Mouse (Mus musculus) CD8-positive naive resting alpha-beta T cell, adult 2 months (primary cell): ENCODE data around the gene Fus.
"Not testable (repeated sequence)": the region's sequence is repeated elsewhere in the genome, so short reads cannot be mapped to it uniquely, and the experiment has no call there.

Source experiments
- DNase-seq, 2 experiments: peaks; one replicate each; pipeline ENCODE4 v3.0.0; 2022; ENCODE audit warnings: low read depth in 2 of 2, low spot score in 2 of 2

Fus gene

GRCm38 (mm10) chr7:128004487-128005362 is 37.5 kb downstream of the Fus start:
- DNase-seq: no peak

DNA sequence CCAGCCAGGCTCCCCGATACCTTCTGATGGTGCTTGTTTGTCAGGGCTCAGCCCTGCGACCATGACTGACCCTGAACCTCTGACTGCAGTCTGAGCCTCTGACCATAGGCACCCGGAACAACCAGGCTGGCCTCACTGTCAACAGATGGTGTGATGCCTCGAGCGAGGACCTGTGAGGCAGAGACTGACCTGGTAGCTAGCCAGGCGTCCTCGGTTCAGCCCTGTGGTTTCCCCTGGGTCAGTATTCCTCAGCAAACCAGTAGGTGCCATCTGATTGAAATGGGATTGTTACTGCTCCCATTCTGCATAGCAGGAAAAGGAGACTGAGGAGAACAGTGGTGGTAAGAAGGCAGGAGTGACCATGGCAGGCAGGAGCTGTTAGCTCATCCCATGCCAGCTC is 38.9 kb downstream of the Fus start:
- no peak for DNase-seq

DNA sequence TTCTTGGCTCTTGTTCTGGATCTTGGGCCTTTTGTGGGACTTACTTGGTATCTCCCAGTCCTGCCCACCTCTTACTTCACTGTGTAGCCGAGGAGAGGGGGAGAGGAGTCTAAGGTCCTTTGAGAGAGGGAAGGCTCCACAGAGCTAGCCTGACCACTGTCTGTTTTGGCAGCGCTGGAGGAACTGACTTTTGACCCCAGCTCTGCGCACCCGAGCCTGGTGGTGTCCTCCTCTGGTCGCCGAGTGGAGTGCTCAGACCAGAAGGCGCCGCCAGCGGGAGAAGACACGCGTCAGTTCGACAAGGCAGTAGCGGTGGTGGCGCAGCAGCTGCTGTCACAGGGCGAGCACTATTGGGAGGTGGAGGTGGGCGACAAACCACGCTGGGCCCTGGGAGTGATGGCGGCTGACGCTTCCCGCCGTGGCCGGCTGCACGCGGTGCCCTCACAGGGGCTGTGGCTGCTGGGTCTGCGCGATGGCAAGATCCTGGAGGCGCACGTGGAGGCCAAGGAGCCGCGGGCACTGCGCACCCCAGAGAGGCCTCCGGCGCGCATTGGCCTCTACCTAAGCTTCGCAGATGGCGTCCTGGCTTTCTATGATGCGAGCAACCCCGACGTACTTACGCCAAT is 42.6 kb downstream of the Fus start:
- no peak for DNase-seq

GRCm38 (mm10) chr7:128012136-128012780 is 45.0 kb downstream of the Fus start:
- no peak for DNase-seq

DNA sequence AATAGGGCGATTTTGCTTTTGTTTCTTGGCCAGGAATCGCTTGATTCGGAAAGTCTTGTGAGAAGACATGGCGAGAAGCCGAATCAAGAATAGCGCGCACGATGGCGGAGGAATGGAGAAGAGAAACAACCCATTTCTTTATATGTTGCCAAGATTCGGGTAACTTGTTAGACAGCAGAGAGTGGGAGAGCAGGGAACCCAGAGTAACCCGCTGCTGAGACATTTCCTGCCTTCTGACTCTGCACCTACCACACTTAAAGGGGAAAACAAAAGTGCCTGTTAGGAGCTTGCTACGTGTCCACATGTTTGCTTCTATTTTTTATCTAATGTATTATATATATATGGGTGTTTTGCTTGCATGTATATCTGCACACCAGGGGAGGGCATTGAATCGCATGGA is 45.9 kb downstream of the Fus start:
- DNase-seq: no peak

- not testable (repeated sequence) for DNase-seq
Measured at GRCm38 (mm10) chr7:128016134-128016533, 48.9 kb downstream of the Fus start.

- no peak for DNase-seq
Measured at GRCm38 (mm10) chr7:128016650-128017049, 49.4 kb downstream of the Fus start.

DNA sequence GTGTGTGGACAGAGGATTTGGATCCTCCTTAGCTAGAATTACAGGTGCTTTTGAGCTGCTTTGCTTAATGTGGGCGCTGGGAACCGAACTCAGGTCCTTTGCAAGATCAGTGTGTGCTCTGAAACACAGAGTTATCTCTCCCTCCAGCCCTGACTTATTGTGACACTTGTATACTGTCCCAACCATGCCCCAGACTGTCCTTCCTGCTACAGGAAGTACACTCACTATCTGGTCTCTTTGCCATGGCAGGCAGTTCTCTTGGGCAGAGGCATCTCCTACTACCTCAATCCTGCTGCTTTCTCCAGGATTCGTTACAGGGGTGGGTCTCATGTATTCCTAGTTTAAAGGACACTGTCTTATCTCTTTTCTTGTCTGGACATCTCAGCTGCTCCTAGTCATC is 51.0 kb downstream of the Fus start:
- DNase-seq: no peak

DNA sequence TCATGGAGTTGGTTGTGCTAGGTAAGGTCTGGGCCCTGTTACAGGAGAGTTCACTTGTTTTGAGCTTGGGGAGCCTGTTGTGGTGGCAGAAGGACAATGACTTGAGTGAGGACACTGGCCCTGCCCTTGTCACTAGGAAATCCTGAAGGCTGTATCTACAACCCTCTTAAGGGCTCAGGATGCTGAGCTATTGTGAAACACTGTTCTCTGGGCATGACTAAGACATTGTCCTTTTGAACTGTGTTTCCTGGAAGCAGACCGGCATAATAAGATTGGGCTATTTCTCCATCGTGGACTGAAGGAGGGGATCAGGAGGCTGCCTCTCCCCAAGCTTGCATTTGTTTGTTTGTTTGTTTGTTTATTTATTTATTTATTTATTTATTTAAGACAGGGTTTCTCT is 51.9 kb downstream of the Fus start:
- DNase-seq: no peak

DNA sequence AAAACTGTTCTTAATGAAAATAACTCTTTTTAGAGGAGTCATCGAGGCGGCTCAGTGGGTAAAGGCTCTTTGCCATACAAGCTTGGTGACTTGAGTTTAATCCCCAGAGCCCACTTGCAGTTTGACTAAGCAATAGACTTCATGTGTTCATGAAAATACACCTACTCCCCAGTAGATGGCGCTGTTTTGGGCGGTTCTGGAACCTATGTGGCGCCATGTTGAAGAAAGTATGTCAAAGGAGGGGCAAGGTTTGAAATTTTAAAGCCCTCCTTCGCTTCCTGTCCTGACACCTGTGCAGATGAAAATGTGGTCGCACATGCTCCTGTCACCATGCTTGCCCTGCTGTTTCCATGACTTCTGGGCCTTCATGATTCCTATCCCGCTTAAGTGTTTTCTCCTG is 55.7 kb downstream of the Fus start:
- peak; percentile 24 to 34 for DNase-seq

DNA sequence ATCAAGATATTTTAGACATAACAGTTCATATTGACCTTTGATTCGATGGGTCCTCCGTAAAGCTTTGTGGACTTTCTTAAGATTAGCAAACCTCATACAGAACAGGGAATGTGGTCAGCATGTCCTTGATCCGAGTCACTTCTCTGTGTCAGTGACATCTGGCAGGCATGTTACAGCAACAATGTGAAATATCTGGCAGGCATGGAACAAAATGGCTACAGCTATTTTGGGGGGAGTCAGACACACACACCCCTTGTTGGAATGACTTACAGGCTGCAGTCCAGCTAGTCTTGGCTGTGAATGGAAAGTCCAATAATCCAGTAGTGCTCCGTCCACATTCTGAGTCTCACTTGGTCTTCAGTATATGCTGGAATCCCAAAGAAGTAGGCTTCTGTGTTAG is 56.3 kb downstream of the Fus start:
- DNase-seq: no peak

GRCm38 (mm10) chr7:128024364-128024763 is 57.1 kb downstream of the Fus start:
- no peak for DNase-seq

GRCm38 (mm10) chr7:128024932-128025331 is 57.7 kb downstream of the Fus start:
- no peak for DNase-seq

DNA sequence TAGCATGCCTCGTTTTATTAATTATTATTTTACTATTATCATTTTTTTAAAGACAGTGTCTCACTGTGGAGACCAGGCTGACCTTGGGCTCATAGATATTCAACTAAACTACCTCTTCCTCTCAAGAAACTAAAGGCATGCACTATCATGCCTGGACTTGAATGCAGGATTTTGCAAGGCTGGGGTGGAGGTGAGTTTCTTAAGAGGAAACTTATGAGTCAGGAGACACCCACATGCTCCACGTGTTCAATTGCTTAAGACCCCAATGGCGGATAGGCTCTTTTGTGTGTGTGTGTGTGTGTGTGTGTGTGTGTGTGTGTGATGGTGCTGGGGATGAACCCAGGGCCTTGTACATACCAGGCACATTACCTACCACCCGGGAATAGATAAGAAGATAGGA is 58.1 kb downstream of the Fus start:
- no peak for DNase-seq

DNA sequence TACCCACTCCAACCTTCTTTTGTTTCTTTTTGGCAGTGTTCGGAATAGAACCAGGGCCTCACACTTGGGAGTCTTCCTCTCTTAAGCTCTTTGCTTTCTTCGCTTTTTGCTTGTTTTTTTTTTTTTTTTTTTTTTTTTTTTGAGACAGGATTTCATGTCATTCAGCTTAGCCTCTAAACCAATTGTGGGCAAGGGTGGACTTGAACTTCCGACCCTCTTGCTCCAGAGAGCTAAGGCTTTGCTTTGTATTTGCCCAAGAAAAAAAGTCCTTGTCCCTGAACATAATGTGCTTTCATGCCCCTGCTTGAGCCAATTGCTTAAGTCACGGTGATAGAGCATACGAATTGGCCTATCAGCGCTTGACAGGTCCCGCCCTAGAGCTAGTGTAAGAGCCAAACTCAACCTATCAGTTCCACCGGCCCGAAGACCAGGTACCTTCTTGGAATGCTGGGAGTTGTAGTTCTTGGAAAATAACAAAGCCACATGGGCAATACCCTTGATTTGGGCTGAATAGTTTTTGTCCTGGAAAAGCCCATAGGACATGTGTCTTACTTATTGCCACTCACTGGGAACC is 64.2 kb downstream of the Fus start:
- no peak for DNase-seq

GRCm38 (mm10) chr7:128032290-128032988 is 65.2 kb downstream of the Fus start:
- DNase-seq: no peak

DNA sequence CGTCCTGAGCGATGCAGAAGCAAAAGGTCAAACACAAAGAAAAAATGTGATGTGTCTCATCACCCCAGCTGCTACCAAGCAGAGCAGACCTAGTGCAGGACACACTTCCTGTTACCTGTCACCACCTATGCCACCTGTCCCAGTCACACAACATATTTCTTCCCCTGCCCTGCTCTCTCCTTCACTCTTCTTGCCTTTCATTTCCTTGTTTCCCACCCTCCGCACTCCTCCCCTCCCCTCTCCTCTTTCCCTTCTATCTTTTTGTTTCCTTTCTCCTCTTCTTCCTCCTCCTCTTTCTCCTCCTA is 65.7 kb downstream of the Fus start:
- no peak for DNase-seq

GRCm38 (mm10) chr7:128033616-128034015 is 66.4 kb downstream of the Fus start:
- DNase-seq: no peak
